Mouse (Mus musculus) heart, adult 2 months (tissue): ENCODE data around the gene Fbxw2. TPM values are rescaled to one million over a fixed set of nuclear protein-coding genes. Genes with fewer than 3 reads are reported as not detected.

Source experiments
- DNase-seq, 2 experiments: peaks; one replicate each; pipeline ENCODE4 v3.0.0; 2021
- H3K27ac ChIP-seq: fragments of 200-600 bp; 2 replicates; pipeline ENCODE4 v1.8.1; 2022
- H3K27me3 ChIP-seq: fragments of 200-500 bp; 2 replicates; pipeline ENCODE4 v1.6.1; 2012; ENCODE audit warnings: mild to moderate bottlenecking, low read length, inconsistent platforms, mixed read lengths; ENCODE audit not compliant: control insufficient read depth, insufficient read depth
- H3K36me3 ChIP-seq: fragments of 200-500 bp; 2 replicates; pipeline ENCODE4 v1.6.1; 2012; ENCODE audit warnings: low read length, inconsistent platforms; ENCODE audit not compliant: control insufficient read depth, insufficient read depth
- H3K4me1 ChIP-seq: fragments of 200-500 bp; 2 replicates; pipeline ENCODE4 v1.6.1; 2011; ENCODE audit warnings: low read length; ENCODE audit not compliant: control insufficient read depth, insufficient read depth
- H3K4me3 ChIP-seq: fragments of 200-600 bp; 2 replicates; pipeline ENCODE4 v1.8.1; 2022
- H3K79me2 ChIP-seq: fragments of 200-500 bp; replicated peaks from 2 replicates; pipeline ENCODE4 v1.6.1; 2012; ENCODE audit warnings: mild to moderate bottlenecking, inconsistent platforms, low read length, moderate library complexity, mixed read lengths; ENCODE audit not compliant: control insufficient read depth, insufficient read depth
- H3K9ac ChIP-seq: fragments of 200-500 bp; 2 replicates; pipeline ENCODE4 v1.6.1; 2012; ENCODE audit warnings: low read depth, mild to moderate bottlenecking, control low read depth, inconsistent platforms, low read length, mixed read lengths
- CTCF ChIP-seq: fragments of 200-600 bp; IDR thresholded peaks from 2 replicates; pipeline ENCODE4 v1.8.1; 2022; ENCODE audit warnings: antibody characterized with exemption, mild to moderate bottlenecking, moderate library complexity
- EP300 ChIP-seq: fragments of 200-500 bp; IDR thresholded peaks from 2 replicates; pipeline ENCODE4 v1.6.1; 2011; ENCODE audit warnings: low read depth, low read length, control low read depth; ENCODE audit not compliant: insufficient read depth
- POLR2A ChIP-seq: fragments of 200-500 bp; IDR thresholded peaks from 2 replicates; pipeline ENCODE4 v1.6.1; 2011; ENCODE audit warnings: mild to moderate bottlenecking, low read depth, low read length, control low read depth; ENCODE audit not compliant: insufficient read depth
- WGBS: fragments of 180-500 bp; shearing (Covaris S2); methylation state at CpG from one replicate; pipeline ENCODE4 v1.1.7; 2018; 5-methylcytosine and 5-hydroxymethylcytosine counted together
- intact Hi-C: fragments of 180-260 bp; cut with DNase I; formaldehyde crosslinking; loops from one replicate; pipeline ENCODE4 v1.15.1; 2025
- polyA plus RNA-seq: library from polyadenylated mRNA; depleted of rRNA; stranded (reverse); fragments of >200 nt; gene quantifications from 2 replicates; pipeline ENCODE4 v1.2.3, GENCODE M21; 2012
- total RNA-seq, 2 experiments: library from RNA; stranded (reverse); gene quantifications; 2 replicates each; pipeline ENCODE4 v1.2.3; 2021

The Fbxw2 gene
- total and polyA plus RNA-seq, 3 experiments, result 29.5 to 45.3 (median 40.2) TPM

DNA sequence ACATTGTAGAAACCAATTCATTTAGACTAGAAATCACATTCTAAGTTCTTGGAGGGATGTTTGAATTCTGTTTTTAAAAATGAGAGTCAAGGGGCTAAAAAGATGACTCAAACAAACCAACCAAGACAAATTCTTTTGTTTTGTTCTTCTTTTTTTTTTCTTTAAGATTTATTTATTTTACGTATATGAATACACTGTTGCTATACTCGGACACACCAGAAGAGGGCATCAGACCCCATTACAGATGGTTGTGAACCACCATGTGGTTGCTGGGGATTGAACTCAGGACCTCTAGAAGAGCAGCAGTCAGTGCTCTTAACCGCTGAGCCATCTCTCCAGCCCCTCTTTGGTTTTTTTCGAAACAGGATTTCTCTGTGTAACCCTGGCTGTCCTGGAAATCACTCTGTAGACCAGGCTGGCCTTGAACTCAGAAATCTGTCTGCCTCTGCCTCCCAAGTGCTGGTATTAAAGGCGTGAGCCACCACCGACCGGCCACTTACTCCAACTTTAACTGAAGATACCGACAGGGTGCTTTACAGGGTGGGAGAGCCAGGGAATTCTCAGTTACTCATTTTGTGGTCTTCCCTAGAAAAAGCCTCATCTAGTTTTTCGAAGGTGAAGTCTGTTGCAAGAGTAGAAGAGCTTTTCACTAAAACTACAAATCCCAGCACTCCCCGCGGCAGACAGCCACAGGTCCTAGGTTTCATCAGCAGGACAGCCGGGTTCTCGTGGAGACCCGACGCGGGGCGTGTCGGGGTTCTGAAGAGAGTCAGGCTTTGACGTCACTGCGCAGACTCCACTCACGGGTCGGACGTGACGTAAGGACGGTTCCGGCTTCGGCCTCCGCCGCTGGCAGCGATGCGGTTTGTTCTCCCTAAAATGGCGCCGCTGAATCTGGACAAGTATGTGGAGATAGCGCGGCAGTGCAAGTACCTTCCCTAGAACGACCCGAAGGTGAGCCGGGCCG, 24.3 kb downstream of the Fbxw2 start:
- intact Hi-C loops, result loop anchor here (1.0 kb wide), 1 partner anchor 25 kb away; the partner anchor contains the start of gene Fbxw2
- DNase-seq, result peak; percentile 95 to 98
- Histone ChIP-seq H3K9ac (peak overlapping the region; percentile 75), H3K4me3 (peak overlapping the region; percentile 68), H3K27me3 (no peaks in the 10 kb centered on the region), H3K79me2 (peaks cover 6% of the 10 kb centered on the region), H3K27ac (peak overlapping the region; percentile 90), H3K36me3 (peaks cover 27% of the 10 kb centered on the region), H3K4me1 (peaks cover 12% of the 10 kb centered on the region)
- peak; percentile 85 for TF ChIP-seq EP300
- peak; percentile 96 for TF ChIP-seq POLR2A
- TF ChIP-seq CTCF, result peak; percentile 41
- WGBS, result 7% methylated on average over 39 of the region's 39 CpGs

GRCm38 (mm10) chr2:34800371-34800770, 25.7 kb downstream of the Fbxw2 start:
- peak overlapping the region; percentile 83; the same call in 1 of the 2 replicates for H3K4me3 ChIP-seq

DNA sequence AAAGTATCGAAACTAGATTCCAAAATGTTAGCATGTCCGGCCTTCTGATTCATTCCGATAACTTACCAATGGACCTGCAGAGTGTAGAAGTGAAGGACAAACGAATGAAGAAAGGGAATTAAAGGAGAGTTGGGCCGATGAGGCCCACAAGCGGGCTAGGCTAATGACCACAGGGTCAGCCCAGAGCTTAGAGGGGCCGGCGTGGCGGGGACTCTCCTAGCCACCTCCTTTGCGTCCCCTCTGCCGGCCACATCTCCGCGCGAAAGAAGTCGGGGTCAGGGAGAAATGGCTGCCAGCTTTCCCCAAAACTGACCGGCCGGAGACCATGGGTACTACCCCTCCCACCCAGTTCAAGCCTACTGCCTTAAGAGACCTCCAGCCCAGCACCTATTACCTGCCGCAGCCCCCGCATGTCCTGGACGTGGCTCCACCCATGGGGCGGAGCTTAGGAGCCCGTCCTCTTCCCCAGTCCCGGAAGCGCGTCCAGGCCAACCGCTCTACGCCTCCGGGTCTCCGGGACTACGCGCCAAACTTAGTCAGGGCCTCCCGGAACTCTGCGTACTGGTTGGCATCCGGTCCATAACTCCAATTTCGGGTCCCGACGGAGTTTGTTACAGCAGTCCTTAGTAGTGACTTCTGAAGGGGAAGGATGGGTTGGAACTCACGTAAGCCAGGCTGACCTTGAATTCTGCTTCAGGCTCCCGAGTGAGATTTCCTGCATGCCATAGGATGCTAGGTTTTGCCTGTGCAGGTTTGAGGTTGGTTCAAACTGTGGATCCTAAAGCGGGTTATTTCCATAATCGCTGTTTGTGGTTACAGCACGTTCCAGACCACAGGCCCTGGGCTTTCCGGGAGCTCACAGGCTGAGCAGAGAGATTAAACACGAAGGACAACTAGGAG, 26.5 kb downstream of the Fbxw2 start, which contains the start of gene Rabepk:
Gene Rabepk (minus strand): TSS at position 556 of the 900 bp plus-strand sequence.
- peak; percentile 90 to 92 for DNase-seq
- H3K4me3 ChIP-seq, result peak within 1 kb of the TSS; percentile 83
- peaks cover 5% of the 10 kb centered on the region for H3K79me2 ChIP-seq
- peak within 1 kb of the TSS; percentile 72 for H3K9ac ChIP-seq
- H3K4me1 ChIP-seq, result peaks cover 9% of the 10 kb centered on the region
- intact Hi-C loops, result no loop called here
- TF ChIP-seq CTCF (no peak), EP300 (peak; percentile 51; the same call in 1 of the 2 replicates), POLR2A (peak; percentile 80)
- 3% methylated on average over 44 of the region's 44 CpGs for WGBS
- peaks cover 13% of the 10 kb centered on the region for H3K36me3 ChIP-seq
- H3K27me3 ChIP-seq, result no peaks in the 10 kb centered on the region
- H3K27ac ChIP-seq, result peak within 1 kb of the TSS; percentile 78

More at GRCm38 (mm10) chr2:34800371-34800770, 25.7 kb downstream of the Fbxw2 start:
- TF ChIP-seq CTCF (no peak), POLR2A (no peak), EP300 (no peak)
- Histone ChIP-seq H3K27ac (peak overlapping the region; percentile 78; the same call in 1 of the 2 replicates), H3K27me3 (no peaks in the 10 kb centered on the region), H3K9ac (no peak overlapping the region), H3K79me2 (peaks cover 5% of the 10 kb centered on the region), H3K4me1 (peaks cover 9% of the 10 kb centered on the region), H3K36me3 (peaks cover 17% of the 10 kb centered on the region)
- intact Hi-C loops, result no loop called here
- no peak for DNase-seq
- WGBS, result 65% methylated on average over 7 of the region's 7 CpGs

DNA sequence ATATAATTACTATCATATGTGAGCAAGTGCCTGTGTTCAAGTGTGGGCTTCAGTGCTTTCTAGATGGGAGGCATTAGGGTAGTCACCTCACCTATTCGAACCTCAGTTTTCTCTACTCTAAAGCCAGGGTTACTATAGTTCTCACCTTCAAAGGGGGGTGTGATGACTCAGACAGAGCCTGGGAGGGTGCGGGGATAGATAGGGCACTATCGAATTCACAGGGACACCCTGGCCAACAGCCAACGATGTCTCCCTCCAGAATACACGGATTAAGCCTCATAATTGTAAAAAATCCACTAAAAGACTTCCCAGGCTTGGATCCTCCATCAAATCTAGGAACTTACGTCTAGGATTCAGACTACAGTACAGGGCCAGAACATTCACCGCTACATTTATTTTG, 30.7 kb downstream of the Fbxw2 start:
- peaks cover 2% of the 10 kb centered on the region; the same call in 1 of the 2 replicates for H3K4me1 ChIP-seq
- no peak overlapping the region for H3K9ac ChIP-seq
- H3K27ac ChIP-seq, result no peak overlapping the region
- TF ChIP-seq EP300, result no peak
- no peak for TF ChIP-seq POLR2A
- no peak for TF ChIP-seq CTCF
- no peak overlapping the region for H3K4me3 ChIP-seq
- no peak for DNase-seq
- H3K27me3 ChIP-seq, result no peaks in the 10 kb centered on the region
- H3K79me2 ChIP-seq, result no peaks in the 10 kb centered on the region
- 85% methylated on average over 7 of the region's 7 CpGs for WGBS
- H3K36me3 ChIP-seq, result peaks cover 3% of the 10 kb centered on the region
- intact Hi-C loops, result no loop called here

DNA sequence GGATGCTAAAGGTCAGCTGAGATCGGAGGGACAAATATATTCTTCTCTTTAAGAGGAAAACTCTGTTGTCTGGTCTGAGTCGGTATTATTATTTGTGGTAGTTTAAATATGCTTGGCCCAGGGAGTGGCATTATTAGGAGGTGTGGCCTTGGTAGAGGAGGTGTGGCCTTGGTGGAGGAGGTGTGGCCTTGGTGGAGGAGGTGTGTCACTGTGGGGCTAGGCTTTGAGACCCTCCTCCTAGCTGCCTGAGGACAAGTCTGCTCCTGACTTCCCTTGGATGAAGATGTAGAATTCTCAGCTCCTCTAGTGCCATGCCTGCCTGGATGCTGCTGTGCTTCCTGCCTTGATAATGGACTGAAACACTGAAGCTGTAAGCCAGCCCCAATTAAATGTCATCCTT, 31.6 kb downstream of the Fbxw2 start:
- TF ChIP-seq POLR2A (no peak), EP300 (no peak), CTCF (no peak)
- Histone ChIP-seq H3K27ac (no peak overlapping the region), H3K27me3 (no peaks in the 10 kb centered on the region), H3K9ac (no peak overlapping the region), H3K4me1 (no peaks in the 10 kb centered on the region), H3K36me3 (no peaks in the 10 kb centered on the region), H3K4me3 (no peak overlapping the region), H3K79me2 (no peaks in the 10 kb centered on the region)
- 94% methylated on average over 2 of the region's 2 CpGs for whole genome bisulfite sequencing
- intact Hi-C loops, result no loop called here
- DNase-seq, result no peak
